Mouse (Mus musculus) cerebellum, adult 2 months (tissue): ENCODE results near the gene Ptgdr.
"Not testable (repeated sequence)": the region's sequence is repeated elsewhere in the genome, so short reads cannot be mapped to it uniquely, and the experiment has no call there.

ENCODE experiments used
- CTCF ChIP-seq: fragments of 200-500 bp; IDR thresholded peaks from 2 replicates; pipeline ENCODE4 v1.5.1; 2011; ENCODE audit warnings: low read depth, mild to moderate bottlenecking, control low read depth, low read length, moderate library complexity, borderline replicate concordance; ENCODE audit not compliant: insufficient read depth
- POLR2A ChIP-seq: fragments of 200-500 bp; IDR thresholded peaks from 2 replicates; pipeline ENCODE4 v1.6.1; 2011; ENCODE audit warnings: low read length, control low read depth, borderline replicate concordance; ENCODE audit not compliant: insufficient read depth

- TF ChIP-seq CTCF, POLR2A: not testable (repeated sequence)
Measured at GRCm38 (mm10) chr14:44850637-44851036, 8.5 kb downstream of the Ptgdr start.
